Mouse (Mus musculus): ENCODE data around the gene B3gnt6. TPM values are rescaled to one million over a fixed set of nuclear protein-coding genes. Genes with fewer than 3 reads are reported as not detected.

B3gnt6 gene
- polyA plus RNA-seq, 1 experiment from 2014 or later, result not detected

GRCm38 (mm10) chr7:98185326-98185725 is 14.0 kb downstream of the B3gnt6 start:
- no peaks in the 10 kb centered on the region for H3K9me3 ChIP-seq (ENCODE audit: control insufficient read depth, low read length)
- no peak overlapping the region for H3K4me2 ChIP-seq
- H3K4me3 ChIP-seq (ENCODE audit: low read depth, low read length), result no peak overlapping the region
- ATAC-seq (ENCODE audit: low FRiP score), result no peak
- H3K9ac ChIP-seq (ENCODE audit: low read length), result no peak overlapping the region
- H3K36me3 ChIP-seq (ENCODE audit: control insufficient read depth, insufficient read depth, low read length), result no peaks in the 10 kb centered on the region
- peak; percentile 84 for DNase-seq (ENCODE audit: low spot score, missing footprints)
- H3K4me1 ChIP-seq (ENCODE audit: control insufficient read depth, insufficient read depth, low read length), result peaks cover 16% of the 10 kb centered on the region
- no peak overlapping the region for H3K27ac ChIP-seq (ENCODE audit: low read depth, low read length)
- peaks cover 3% of the 10 kb centered on the region; the same call in 1 of the 2 replicates for H3K27me3 ChIP-seq (ENCODE audit: control insufficient read depth, insufficient read depth, low read length)
- 85% methylated on average over 6 of the region's 6 CpGs for WGBS

- peak overlapping the region; percentile 62 for H3K4me2 ChIP-seq
- H3K9me3 ChIP-seq (ENCODE audit: control insufficient read depth, low read length), result no peaks in the 10 kb centered on the region
- H3K4me3 ChIP-seq (ENCODE audit: low read depth, low read length), result peak overlapping the region; percentile 73
- no peaks in the 10 kb centered on the region; the same call in 1 of the 2 replicates for H3K27me3 ChIP-seq (ENCODE audit: control insufficient read depth, insufficient read depth, low read length)
- H3K27ac ChIP-seq (ENCODE audit: low read depth, low read length), result no peak overlapping the region
- H3K4me1 ChIP-seq (ENCODE audit: control insufficient read depth, insufficient read depth, low read length), result peaks cover 4% of the 10 kb centered on the region
- peak; percentile 31 for ATAC-seq (ENCODE audit: low FRiP score)
- H3K36me3 ChIP-seq (ENCODE audit: control insufficient read depth, insufficient read depth, low read length), result no peaks in the 10 kb centered on the region
- DNase-seq (ENCODE audit: low spot score, missing footprints), result peak; percentile 82
- WGBS, result 87% methylated on average over 5 of the region's 5 CpGs
- H3K9ac ChIP-seq (ENCODE audit: low read length), result peak overlapping the region; percentile 68; the same call in 1 of the 2 replicates
These were observed 20.6 kb downstream of the B3gnt6 start for GRCm38 (mm10) chr7:98178560-98179231.

DNA sequence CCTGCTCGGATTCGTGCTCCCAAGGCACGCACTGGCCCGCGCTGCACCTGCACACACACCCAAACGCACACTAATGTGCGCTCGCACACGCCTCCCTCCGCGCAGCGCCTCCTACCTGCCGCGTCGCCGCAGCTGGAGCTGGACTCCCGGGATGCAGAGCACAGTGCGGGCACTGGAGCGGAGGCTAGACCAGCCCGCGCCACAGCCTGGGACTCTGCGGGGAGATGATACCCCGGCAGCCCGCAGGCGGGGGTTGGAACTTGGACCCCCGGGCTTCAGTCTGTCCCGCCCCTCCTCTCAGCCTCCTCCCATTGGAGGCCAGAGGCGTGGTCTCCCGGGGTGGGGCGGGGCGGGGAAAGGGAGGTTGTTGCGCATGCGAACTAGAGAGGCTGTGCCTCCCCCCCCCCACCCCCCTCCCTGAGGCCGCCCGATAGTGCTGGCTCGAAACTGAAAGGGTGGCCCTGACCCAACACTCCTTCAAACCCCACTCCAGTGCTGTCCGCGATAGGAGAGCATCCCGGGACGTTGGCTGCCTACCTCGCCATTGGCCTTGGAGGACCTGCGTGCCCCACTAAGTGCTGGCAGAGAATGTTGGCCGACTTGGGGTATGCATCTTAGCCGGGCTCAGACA is 21.2 kb downstream of the B3gnt6 start, which contains the start of gene Capn5:
Capn5 (minus strand) TSS at position 346 of the 631 bp plus-strand sequence.
- Histone ChIP-seq H3K27me3 (ENCODE audit: control insufficient read depth, insufficient read depth, low read length) (no peaks in the 10 kb centered on the region; the same call in 1 of the 2 replicates), H3K9ac (ENCODE audit: low read length) (peak within 1 kb of the TSS; percentile 68), H3K27ac (ENCODE audit: low read depth, low read length) (no peak within 1 kb of the TSS), H3K4me3 (ENCODE audit: low read depth, low read length) (peak within 1 kb of the TSS; percentile 73), H3K4me2 (peak within 1 kb of the TSS; percentile 62), H3K36me3 (ENCODE audit: control insufficient read depth, insufficient read depth, low read length) (no peaks in the 10 kb centered on the region), H3K4me1 (ENCODE audit: control insufficient read depth, insufficient read depth, low read length) (peaks cover 4% of the 10 kb centered on the region), H3K9me3 (ENCODE audit: control insufficient read depth, low read length) (no peaks in the 10 kb centered on the region)
- ATAC-seq (ENCODE audit: low FRiP score) (peak; percentile 90), DNase-seq (ENCODE audit: low spot score, missing footprints) (peak; percentile 97)
- WGBS, result 3% methylated on average over 36 of the region's 44 CpGs

GRCm38 (mm10) chr7:98177566-98177928 is 21.7 kb downstream of the B3gnt6 start:
- Histone ChIP-seq H3K4me3 (ENCODE audit: low read depth, low read length) (peak overlapping the region; percentile 73), H3K27ac (ENCODE audit: low read depth, low read length) (no peak overlapping the region), H3K9ac (ENCODE audit: low read length) (peak overlapping the region; percentile 68), H3K4me2 (peak overlapping the region; percentile 62), H3K4me1 (ENCODE audit: control insufficient read depth, insufficient read depth, low read length) (peaks cover 4% of the 10 kb centered on the region), H3K9me3 (ENCODE audit: control insufficient read depth, low read length) (no peaks in the 10 kb centered on the region), H3K36me3 (ENCODE audit: control insufficient read depth, insufficient read depth, low read length) (no peaks in the 10 kb centered on the region), H3K27me3 (ENCODE audit: control insufficient read depth, insufficient read depth, low read length) (no peaks in the 10 kb centered on the region; the same call in 1 of the 2 replicates)
- DNase-seq (ENCODE audit: low spot score, missing footprints) (no peak), ATAC-seq (ENCODE audit: low FRiP score) (no peak; the same call in 1 of the 2 replicates)
- WGBS, result 10% methylated on average over 9 of the region's 9 CpGs

- Histone ChIP-seq H3K27ac (ENCODE audit: low read depth, low read length) (no peak overlapping the region), H3K27me3 (ENCODE audit: control insufficient read depth, insufficient read depth, low read length) (no peaks in the 10 kb centered on the region; the same call in 1 of the 2 replicates), H3K4me1 (ENCODE audit: control insufficient read depth, insufficient read depth, low read length) (peaks cover 4% of the 10 kb centered on the region), H3K4me2 (peak overlapping the region; percentile 62), H3K36me3 (ENCODE audit: control insufficient read depth, insufficient read depth, low read length) (no peaks in the 10 kb centered on the region), H3K9ac (ENCODE audit: low read length) (no peak overlapping the region; the same call in 1 of the 2 replicates), H3K4me3 (ENCODE audit: low read depth, low read length) (peak overlapping the region; percentile 73), H3K9me3 (ENCODE audit: control insufficient read depth, low read length) (no peaks in the 10 kb centered on the region)
- DNase-seq (ENCODE audit: low spot score, missing footprints), result no peak
- ATAC-seq (ENCODE audit: low FRiP score), result no peak
- WGBS, result 44% methylated on average over 2 of the region's 2 CpGs
These were observed 22.2 kb downstream of the B3gnt6 start for GRCm38 (mm10) chr7:98177071-98177485.

DNA sequence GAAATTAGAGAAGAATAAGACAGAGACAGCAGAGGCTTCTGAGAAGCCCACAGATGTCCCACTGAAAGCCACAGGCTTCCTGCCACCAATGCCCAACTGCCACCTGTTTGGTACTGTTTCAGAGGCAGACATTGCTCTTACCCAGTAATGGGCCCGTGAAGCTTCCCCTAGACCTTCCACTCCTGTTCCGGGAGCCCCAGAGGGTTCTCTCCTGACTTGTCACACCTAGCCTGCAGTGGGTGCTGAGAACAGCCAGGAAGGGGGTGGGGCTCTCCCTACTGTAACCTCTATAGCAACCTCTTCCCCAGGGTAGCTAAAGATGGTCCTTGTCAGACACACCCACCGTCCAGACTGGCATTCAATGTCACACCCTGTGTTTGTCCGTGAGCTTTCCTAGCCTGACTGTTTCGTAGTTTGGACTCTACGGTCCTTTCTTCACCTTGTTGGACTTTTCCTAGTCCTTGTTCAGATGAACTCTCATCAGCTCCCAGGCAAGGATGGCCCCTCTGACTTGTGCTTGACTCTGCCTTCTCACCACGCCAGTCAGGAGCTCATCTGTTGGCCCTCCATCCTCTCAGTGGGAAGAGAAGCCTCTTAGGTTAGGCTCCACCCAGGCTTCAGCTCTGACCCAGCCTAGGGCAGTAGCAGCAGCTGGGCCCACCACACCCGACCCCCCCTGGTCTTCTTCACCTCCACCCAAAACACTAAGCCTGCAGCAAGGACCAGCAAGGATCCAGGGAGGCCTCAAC is 22.8 kb downstream of the B3gnt6 start:
- WGBS, result 81% methylated on average over 8 of the region's 8 CpGs
- H3K4me1 ChIP-seq (ENCODE audit: control insufficient read depth, insufficient read depth, low read length), result peaks cover 4% of the 10 kb centered on the region
- no peaks in the 10 kb centered on the region for H3K9me3 ChIP-seq (ENCODE audit: control insufficient read depth, low read length)
- H3K9ac ChIP-seq (ENCODE audit: low read length), result no peak overlapping the region
- ATAC-seq (ENCODE audit: low FRiP score), result no peak
- H3K27me3 ChIP-seq (ENCODE audit: control insufficient read depth, insufficient read depth, low read length), result no peaks in the 10 kb centered on the region; the same call in 1 of the 2 replicates
- peak; percentile 78 for DNase-seq (ENCODE audit: low spot score, missing footprints)
- H3K27ac ChIP-seq (ENCODE audit: low read depth, low read length), result no peak overlapping the region
- no peaks in the 10 kb centered on the region for H3K36me3 ChIP-seq (ENCODE audit: control insufficient read depth, insufficient read depth, low read length)
- no peak overlapping the region; the same call in 1 of the 2 replicates for H3K4me2 ChIP-seq
- H3K4me3 ChIP-seq (ENCODE audit: low read depth, low read length), result no peak overlapping the region

- 71% methylated on average over 4 of the region's 4 CpGs for WGBS
These were observed 24.2 kb downstream of the B3gnt6 start for GRCm38 (mm10) chr7:98174883-98175755.

GRCm38 (mm10) chr7:98173408-98173807 is 25.9 kb downstream of the B3gnt6 start:
- DNase-seq (ENCODE audit: low spot score, missing footprints), result no peak
- no peak overlapping the region for H3K4me2 ChIP-seq
- 75% methylated on average over 4 of the region's 4 CpGs for WGBS
- no peak overlapping the region for H3K27ac ChIP-seq (ENCODE audit: low read depth, low read length)
- peaks cover 5% of the 10 kb centered on the region for H3K4me1 ChIP-seq (ENCODE audit: control insufficient read depth, insufficient read depth, low read length)
- H3K27me3 ChIP-seq (ENCODE audit: control insufficient read depth, insufficient read depth, low read length), result no peaks in the 10 kb centered on the region
- no peak overlapping the region for H3K9ac ChIP-seq (ENCODE audit: low read length)
- no peaks in the 10 kb centered on the region for H3K9me3 ChIP-seq (ENCODE audit: control insufficient read depth, low read length)
- H3K36me3 ChIP-seq (ENCODE audit: control insufficient read depth, insufficient read depth, low read length), result no peaks in the 10 kb centered on the region
- H3K4me3 ChIP-seq (ENCODE audit: low read depth, low read length), result no peak overlapping the region
- ATAC-seq (ENCODE audit: low FRiP score), result no peak

More at GRCm38 (mm10) chr7:98174883-98175755, 24.2 kb downstream of the B3gnt6 start:
- H3K4me3 ChIP-seq (ENCODE audit: low read depth, low read length), result no peak overlapping the region
- ATAC-seq (ENCODE audit: low FRiP score) (no peak), DNase-seq (ENCODE audit: low spot score, missing footprints) (peak; percentile 57)
- H3K27ac ChIP-seq (ENCODE audit: low read depth, low read length), result no peak overlapping the region
- peaks cover 7% of the 10 kb centered on the region for H3K4me1 ChIP-seq (ENCODE audit: control insufficient read depth, insufficient read depth, low read length)
- H3K4me2 ChIP-seq, result no peak overlapping the region
- H3K9ac ChIP-seq (ENCODE audit: low read length), result no peak overlapping the region
- no peaks in the 10 kb centered on the region for H3K9me3 ChIP-seq (ENCODE audit: control insufficient read depth, low read length)
- no peaks in the 10 kb centered on the region; the same call in 1 of the 2 replicates for H3K27me3 ChIP-seq (ENCODE audit: control insufficient read depth, insufficient read depth, low read length)
- H3K36me3 ChIP-seq (ENCODE audit: control insufficient read depth, insufficient read depth, low read length), result no peaks in the 10 kb centered on the region

All from midbrain, embryonic 11.5 days (tissue).